Mouse (Mus musculus) myocyte (in vitro differentiated cells): ENCODE measurements at regions not wholly inside any gene's neighbourhood (a gene's known extent, or its start where the extent isn't known, plus 50 kb on each side); places are given as distances from the start of the nearest gene placed in this dataset.

Source experiments
- CEBPB ChIP-seq: IDR thresholded peaks from 2 replicates; pipeline ENCODE4 v1.6.1; 2011; ENCODE audit warnings: mild to moderate bottlenecking, moderate library complexity; ENCODE audit not compliant: poor library complexity, insufficient read depth, severe bottlenecking
- POLR2A ChIP-seq: IDR thresholded peaks from one replicate; pipeline ENCODE4 v1.6.1; 2011; ENCODE audit warnings: low read depth, mild to moderate bottlenecking, control low read depth, moderate library complexity; ENCODE audit not compliant: insufficient read length
- TCF3 ChIP-seq: IDR thresholded peaks from one replicate; pipeline ENCODE4 v1.6.1; 2011; ENCODE audit warnings: low read depth, control low read depth; ENCODE audit not compliant: insufficient read length

- TF ChIP-seq POLR2A: no peak
- no peak for TF ChIP-seq TCF3
- no peak for TF ChIP-seq CEBPB
Observed at GRCm38 (mm10) chr12:33541566-33541965, 112.1 kb downstream of the Twistnb start.
